Mouse (Mus musculus) right cerebral cortex, postnatal 25 days (tissue): ENCODE measurements at regions not wholly inside any gene's neighbourhood (a gene's known extent, or its start where the extent isn't known, plus 50 kb on each side); places are given as distances from the start of the nearest gene placed in this dataset.
"Not testable (repeated sequence)": the region's sequence is repeated elsewhere in the genome, so short reads cannot be mapped to it uniquely, and the experiment has no call there.

Experiments used
- DNase-seq: peaks from one replicate; pipeline ENCODE4 v3.0.0; 2022

- no peak for DNase-seq
Measured at GRCm38 (mm10) chr15:96031085-96031780, 240.6 kb downstream of the Ano6 start.

- DNase-seq, result no peak
Measured at GRCm38 (mm10) chr15:96035273-96035672, 244.6 kb downstream of the Ano6 start.

DNA sequence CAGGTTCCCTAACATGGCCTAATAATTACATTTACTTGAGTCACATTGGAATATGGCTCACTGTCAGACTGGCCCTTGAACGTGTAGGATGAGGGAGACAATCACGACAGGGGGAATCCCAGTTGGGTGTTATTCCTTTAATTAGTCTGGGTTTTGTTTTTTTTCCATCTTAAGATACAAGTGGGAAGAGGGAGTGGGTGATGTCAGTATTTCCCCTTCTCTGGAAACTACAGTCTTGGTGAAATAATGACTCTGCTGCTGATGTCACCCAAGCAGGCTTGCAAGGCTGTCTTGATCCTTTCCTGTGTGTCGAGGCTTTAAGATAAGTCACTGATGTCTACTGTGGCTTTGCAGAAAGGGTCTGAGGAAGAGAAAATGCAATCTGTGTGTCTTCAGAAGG, 241.8 kb upstream of the Arid2 start:
- DNase-seq, result no peak

GRCm38 (mm10) chr15:96046651-96047050, 240.7 kb upstream of the Arid2 start:
- no peak for DNase-seq

- DNase-seq, result no peak
Measured at GRCm38 (mm10) chr15:96050416-96050815, 236.9 kb upstream of the Arid2 start.

DNA sequence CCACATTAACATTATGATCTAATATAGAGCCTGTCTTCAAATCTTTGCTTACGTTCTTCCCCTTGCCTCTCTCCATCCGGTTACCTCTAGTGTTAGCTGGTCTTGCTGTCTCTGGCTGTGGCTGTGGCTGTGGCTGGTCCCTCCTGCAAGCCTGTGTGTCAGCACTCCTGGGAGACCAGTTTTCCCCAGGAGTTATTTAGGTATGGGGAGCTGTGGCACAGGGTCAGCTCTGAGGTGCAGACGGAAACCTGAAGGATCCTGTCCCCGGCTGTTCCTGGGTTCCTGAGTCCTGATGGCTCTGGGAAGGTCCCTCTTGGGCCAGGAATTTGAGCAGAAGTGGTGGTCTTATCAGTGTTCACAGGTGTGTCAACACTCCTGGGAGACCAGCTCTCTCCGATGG, 234.7 kb upstream of the Arid2 start:
- no peak for DNase-seq

- no peak for DNase-seq
Measured at GRCm38 (mm10) chr15:96055361-96055760, 232.0 kb upstream of the Arid2 start.

GRCm38 (mm10) chr15:96055796-96056473, 231.4 kb upstream of the Arid2 start:
- no peak for DNase-seq

DNA sequence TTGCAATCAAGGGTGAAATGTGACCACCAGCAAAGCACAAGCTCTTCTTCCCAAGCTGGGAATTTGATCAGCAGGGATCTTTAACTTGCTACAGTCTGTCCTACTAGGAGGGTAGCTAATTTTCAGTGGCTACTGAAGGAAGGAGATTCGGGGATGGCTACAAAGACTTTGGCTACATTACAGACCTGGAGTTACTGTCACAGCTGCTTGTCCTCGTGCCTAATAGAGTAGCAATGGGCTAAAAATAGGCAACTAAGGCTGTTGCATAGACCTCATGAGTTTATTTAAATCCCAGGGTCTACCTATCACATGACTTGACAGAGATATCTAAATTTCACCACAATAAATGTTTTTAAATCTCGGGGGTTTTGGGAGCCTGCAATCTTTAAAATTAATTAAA, 227.7 kb upstream of the Arid2 start:
- no peak for DNase-seq

DNA sequence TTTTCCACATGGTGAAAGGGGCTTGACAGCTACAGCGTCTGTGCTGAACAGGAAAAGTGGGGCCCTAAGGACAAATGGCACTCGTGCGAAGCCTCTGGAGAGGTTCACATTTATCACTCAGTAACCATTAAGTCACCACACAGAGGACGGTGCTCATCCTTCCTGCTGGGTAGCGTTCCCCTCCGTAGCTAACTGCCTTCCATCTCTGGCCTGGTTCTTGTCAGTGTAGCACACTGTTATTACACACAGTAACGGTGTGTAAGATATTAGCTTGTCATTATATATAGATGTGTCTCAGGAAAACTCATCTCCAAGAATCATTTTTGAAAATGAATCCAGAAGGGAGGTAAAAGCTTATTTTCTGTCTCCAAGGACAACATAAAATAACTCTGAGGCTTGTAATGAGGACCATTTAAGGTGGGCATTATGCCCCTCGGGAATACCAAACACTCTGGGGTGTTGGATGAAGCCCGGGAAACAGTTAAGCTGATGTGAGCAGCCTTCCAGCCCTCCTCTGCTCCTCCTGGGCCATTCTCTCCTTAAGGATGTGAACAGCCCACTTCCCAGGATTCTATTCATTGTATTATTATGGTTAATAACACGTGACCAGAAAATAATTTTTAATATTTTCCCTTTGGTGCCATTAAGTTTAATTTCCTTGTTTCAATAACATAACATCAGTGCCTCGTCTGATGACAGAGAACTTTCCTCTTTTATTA, 222.7 kb upstream of the Arid2 start:
- no peak for DNase-seq

DNA sequence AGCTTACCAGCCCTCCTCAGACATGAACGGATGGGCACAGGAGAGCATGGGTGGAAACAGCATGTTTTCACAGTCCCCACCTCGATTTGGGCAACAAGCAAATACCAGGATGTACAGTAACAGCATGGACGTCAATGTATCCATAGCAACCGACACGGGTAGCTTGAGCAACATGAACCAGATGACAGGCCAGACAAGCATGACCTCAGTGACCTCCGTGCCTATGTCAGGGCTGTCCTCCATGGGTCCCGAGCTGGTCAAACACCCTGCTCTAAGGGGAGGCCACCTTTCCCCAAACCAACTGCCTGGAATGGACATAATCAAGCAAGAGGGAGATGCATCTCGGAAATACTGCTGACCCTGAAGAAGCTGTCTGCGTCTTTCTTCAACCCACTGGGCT, 211.7 kb upstream of the Arid2 start:
- no peak for DNase-seq

- no peak for DNase-seq
Measured at GRCm38 (mm10) chr15:96077756-96078155, 209.6 kb upstream of the Arid2 start.

GRCm38 (mm10) chr15:96078580-96078979, 208.7 kb upstream of the Arid2 start:
- no peak for DNase-seq

GRCm38 (mm10) chr15:96089676-96090075, 197.6 kb upstream of the Arid2 start:
- no peak for DNase-seq

- DNase-seq, result no peak
Measured at GRCm38 (mm10) chr15:96096438-96096837, 190.9 kb upstream of the Arid2 start.

DNA sequence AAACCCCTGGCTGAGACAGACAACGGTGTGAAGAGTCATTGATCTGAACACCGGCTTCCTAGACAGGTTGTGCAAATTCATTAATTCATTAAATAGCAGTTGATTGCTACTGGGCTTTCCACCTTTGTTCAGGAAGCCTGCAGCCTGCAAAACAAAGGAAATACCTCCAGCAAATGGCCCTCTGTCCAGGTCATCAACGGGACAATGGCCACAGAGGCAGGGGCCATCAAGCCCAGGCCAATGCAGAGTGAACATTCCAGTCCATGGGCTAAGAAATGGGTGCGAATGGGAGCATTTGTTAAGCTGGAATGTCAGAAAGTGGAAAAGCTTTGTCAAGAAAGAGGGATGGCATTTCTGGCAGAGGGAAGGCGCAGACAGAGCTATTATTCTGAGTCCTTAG, 188.5 kb upstream of the Arid2 start:
- no peak for DNase-seq

GRCm38 (mm10) chr15:96099844-96100640, 187.3 kb upstream of the Arid2 start:
- not testable (repeated sequence) for DNase-seq

- DNase-seq, result no peak
Measured at GRCm38 (mm10) chr15:96103737-96104136, 183.6 kb upstream of the Arid2 start.

GRCm38 (mm10) chr15:96107503-96107902, 179.8 kb upstream of the Arid2 start:
- DNase-seq, result no peak

DNA sequence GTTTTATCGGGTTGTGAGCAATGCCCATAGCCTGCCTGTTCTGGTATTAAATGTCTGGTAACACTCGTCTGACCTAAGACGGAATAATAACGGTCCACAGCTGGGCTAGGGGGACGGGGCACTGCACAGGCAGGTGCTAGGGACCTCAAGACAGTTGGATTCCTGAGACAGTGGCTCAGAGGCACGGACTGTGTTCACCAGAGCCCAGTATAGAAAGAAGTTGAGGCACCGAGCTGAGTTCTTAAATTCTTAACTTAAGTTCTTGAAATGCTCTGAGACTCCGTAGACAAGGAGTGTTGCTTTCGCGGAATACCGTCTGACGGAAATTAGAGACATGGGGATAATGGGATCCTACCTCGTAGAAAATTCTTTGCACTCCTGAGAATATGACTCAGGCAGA, 174.2 kb upstream of the Arid2 start:
- DNase-seq, result no peak

GRCm38 (mm10) chr15:96114616-96115015, 172.7 kb upstream of the Arid2 start:
- no peak for DNase-seq

DNA sequence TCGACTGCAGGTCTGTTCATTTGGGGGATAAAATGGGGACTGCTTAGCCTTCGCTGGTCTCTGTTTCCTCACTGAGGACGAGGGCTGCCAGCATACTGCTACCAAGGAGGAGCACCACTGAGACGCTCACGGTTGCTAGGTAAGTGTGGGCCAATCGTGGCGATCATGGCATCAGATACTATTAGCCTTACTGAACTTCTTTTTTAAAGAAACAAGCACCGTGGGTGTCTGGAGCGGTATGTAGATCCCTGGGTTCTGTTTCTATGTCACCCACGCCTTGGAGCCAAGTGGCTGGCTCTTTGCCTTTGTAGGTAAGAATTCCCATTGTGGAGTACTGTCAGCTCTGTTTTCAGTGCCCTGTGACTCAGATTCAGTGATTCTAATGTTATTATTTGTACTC, 172.1 kb upstream of the Arid2 start:
- peak; percentile 6 for DNase-seq

- no peak for DNase-seq
Measured at GRCm38 (mm10) chr15:96119240-96119639, 168.1 kb upstream of the Arid2 start.
